Mouse (Mus musculus) R1 (cell line): ENCODE results near the gene Pde10a.

Experiments
- DNase-seq: peaks from one replicate; pipeline ENCODE4 v3.0.0-alpha.2; 2018; ENCODE audit warnings: low read depth, low spot score

The Pde10a gene

GRCm38 (mm10) chr17:8525225-8525721 lies at the start of gene Pde10a:
TSS of gene Pde10a (plus strand) at chr17:8525372.
- peak; percentile 18 for DNase-seq

- DNase-seq = no peak
Observed at GRCm38 (mm10) chr17:8478554-8478953, 46.6 kb upstream of the Pde10a start.

- DNase-seq = no peak
Observed at GRCm38 (mm10) chr17:8479493-8480128, 45.6 kb upstream of the Pde10a start.

- DNase-seq = no peak
Observed at GRCm38 (mm10) chr17:8481797-8482196, 43.4 kb upstream of the Pde10a start.

GRCm38 (mm10) chr17:8482876-8483275 lies 42.3 kb upstream of the Pde10a start:
- DNase-seq = no peak

GRCm38 (mm10) chr17:8484246-8484645 lies 40.9 kb upstream of the Pde10a start:
- DNase-seq = no peak

GRCm38 (mm10) chr17:8485146-8485545 lies 40.0 kb upstream of the Pde10a start:
- no peak for DNase-seq

- DNase-seq = no peak
Observed at GRCm38 (mm10) chr17:8487824-8488223, 37.3 kb upstream of the Pde10a start.

GRCm38 (mm10) chr17:8490971-8491370 lies 34.2 kb upstream of the Pde10a start:
- no peak for DNase-seq

- DNase-seq = peak; percentile 62
Observed at GRCm38 (mm10) chr17:8493461-8493860, 31.7 kb upstream of the Pde10a start.

GRCm38 (mm10) chr17:8498151-8498550 lies 27.0 kb upstream of the Pde10a start:
- DNase-seq = no peak

- no peak for DNase-seq
Observed at GRCm38 (mm10) chr17:8498655-8499054, 26.5 kb upstream of the Pde10a start.

GRCm38 (mm10) chr17:8499564-8500117 lies 25.5 kb upstream of the Pde10a start:
- no peak for DNase-seq

- DNase-seq = no peak
Observed at GRCm38 (mm10) chr17:8504381-8504780, 20.8 kb upstream of the Pde10a start.

GRCm38 (mm10) chr17:8505669-8506426 lies 19.3 kb upstream of the Pde10a start:
- peak; percentile 71 for DNase-seq

GRCm38 (mm10) chr17:8506726-8507125 lies 18.4 kb upstream of the Pde10a start:
- no peak for DNase-seq

- no peak for DNase-seq
Observed at GRCm38 (mm10) chr17:8507654-8508053, 17.5 kb upstream of the Pde10a start.

- no peak for DNase-seq
Observed at GRCm38 (mm10) chr17:8508305-8509141, 16.6 kb upstream of the Pde10a start.

- DNase-seq = no peak
Observed at GRCm38 (mm10) chr17:8516006-8516405, 9.2 kb upstream of the Pde10a start.

GRCm38 (mm10) chr17:8523986-8524385 lies 1.2 kb upstream of the Pde10a start:
- DNase-seq = no peak

GRCm38 (mm10) chr17:8524387-8525165 lies 596 bp upstream of the Pde10a start:
- DNase-seq = peak; percentile 26
